20 mouse cellular contexts compared by ENCODE assay signal in the genomic region with DNA sequence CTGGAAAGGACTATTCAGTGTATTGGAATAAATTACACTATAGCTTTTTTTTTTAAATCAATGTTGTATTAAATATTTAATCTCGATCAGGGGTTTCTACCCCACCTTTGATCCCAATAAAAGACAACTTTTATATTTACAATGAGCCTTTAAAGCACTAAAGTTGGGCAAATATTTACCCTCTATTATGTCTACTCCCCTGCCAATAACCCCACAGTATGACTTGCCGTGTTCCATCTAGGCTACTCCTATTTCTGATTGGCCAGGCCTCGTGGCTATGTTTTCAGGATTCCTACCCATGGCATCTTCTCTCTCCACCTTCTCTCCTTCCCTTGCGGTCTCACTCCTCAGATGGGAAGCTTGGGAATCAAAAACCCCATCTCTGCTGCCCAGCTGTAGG.
"Had no signal": no experiment of that assay in that cellular context is flagged by ENCODE, and none has a peak within 500 bp of the region (broad histone marks: within the 10 kb centered on the region; RNA-seq: fewer than 3 reads in every experiment).

No protein-coding gene starts in this region.

- H3K36me3 ChIP-seq: kidney, embryonic 15.5 days; liver, embryonic 13.5 days; midbrain, embryonic 12.5 days; midbrain, embryonic 15.5 days; neural tube, embryonic 12.5 days; neural tube, embryonic 15.5 days had no signal

- H3K4me3 ChIP-seq: kidney, embryonic 15.5 days; liver, embryonic 13.5 days; midbrain, embryonic 12.5 days; midbrain, embryonic 15.5 days; neural tube, embryonic 12.5 days; neural tube, embryonic 15.5 days had no signal

- DNase-seq: kidney, adult 11 months; kidney, adult 8-10 months; kidney, postnatal 10 days; kidney, postnatal 36 days; left cerebral cortex, postnatal 4 days; liver; liver, embryonic 13.5 days; lung, adult 2 months; lung, postnatal 14 days; right cerebral cortex, adult 18-20 months; right cerebral cortex, postnatal 14 days; right cerebral cortex, postnatal 4 days; thymus, postnatal 36 days had no signal

- H3K4me2 ChIP-seq: kidney, embryonic 15.5 days; liver, embryonic 13.5 days; midbrain, embryonic 12.5 days; midbrain, embryonic 15.5 days; neural tube, embryonic 12.5 days; neural tube, embryonic 15.5 days had no signal

- H3K27ac ChIP-seq: kidney, embryonic 15.5 days; liver, embryonic 13.5 days; macrophage; midbrain, embryonic 12.5 days; midbrain, embryonic 15.5 days; neural tube, embryonic 12.5 days; neural tube, embryonic 15.5 days; stomach, postnatal 0 days had no signal

- H3K27me3 ChIP-seq: kidney, embryonic 15.5 days; liver, embryonic 13.5 days; midbrain, embryonic 12.5 days; midbrain, embryonic 15.5 days; neural tube, embryonic 12.5 days; neural tube, embryonic 15.5 days had no signal

- H3K9me3 ChIP-seq: kidney, embryonic 15.5 days; liver, embryonic 13.5 days; midbrain, embryonic 12.5 days; midbrain, embryonic 15.5 days; neural tube, embryonic 12.5 days; neural tube, embryonic 15.5 days had no signal

- ATAC-seq: midbrain, embryonic 15.5 days had no signal

- H3K9ac ChIP-seq: kidney, embryonic 15.5 days; liver, embryonic 13.5 days; midbrain, embryonic 12.5 days; midbrain, embryonic 15.5 days; neural tube, embryonic 12.5 days; neural tube, embryonic 15.5 days had no signal
